Mouse (Mus musculus) kidney, postnatal 0 days (tissue): ENCODE results near the gene Sufu. TPM values are rescaled to one million over a fixed set of nuclear protein-coding genes. Genes with fewer than 3 reads are reported as not detected.

Source experiments
- ATAC-seq: fragments of 200-750 bp; cut with Nextera tagmentation; replicated peaks from 2 replicates; pipeline ENCODE4 v1.8.0; 2017; ENCODE audit warnings: low read depth, moderate number of reproducible peaks, moderate TSS enrichment, moderate library complexity; ENCODE audit not compliant: low FRiP score
- DNase-seq: peaks from one replicate; pipeline ENCODE4 v3.0.0-alpha.2; 2016; ENCODE audit warnings: low spot score
- H3K27ac ChIP-seq: fragments of 300-500 bp; sonication (generic); 2 replicates; pipeline ENCODE4 v1.5.1; 2014; ENCODE audit warnings: mild to moderate bottlenecking
- H3K27me3 ChIP-seq: fragments of 300-500 bp; sonication (generic); 2 replicates; pipeline ENCODE4 v1.6.1; 2014; ENCODE audit warnings: low read length, mixed read lengths; ENCODE audit not compliant: insufficient read depth
- H3K36me3 ChIP-seq: fragments of 300-500 bp; sonication (generic); 2 replicates; pipeline ENCODE4 v1.6.1; 2014; ENCODE audit warnings: low read length, mixed read lengths; ENCODE audit not compliant: insufficient read depth
- H3K4me1 ChIP-seq: fragments of 300-500 bp; sonication (generic); replicated peaks from 2 replicates; pipeline ENCODE4 v1.6.1; 2014; ENCODE audit warnings: antibody characterized with exemption, low read length, mixed read lengths; ENCODE audit not compliant: insufficient read depth
- H3K4me2 ChIP-seq: fragments of 300-500 bp; sonication (generic); 2 replicates; pipeline ENCODE4 v1.6.1; 2014; ENCODE audit warnings: mild to moderate bottlenecking, low read length, moderate library complexity, mixed read lengths
- H3K4me3 ChIP-seq: fragments of 300-500 bp; sonication (generic); replicated peaks from 2 replicates; pipeline ENCODE4 v1.5.1; 2014; ENCODE audit warnings: low read depth, low read length
- H3K9ac ChIP-seq: fragments of 300-500 bp; sonication (generic); 2 replicates; pipeline ENCODE4 v1.6.1; 2014; ENCODE audit warnings: low read depth, low read length
- H3K9me3 ChIP-seq: fragments of 300-500 bp; sonication (generic); replicated peaks from 2 replicates; pipeline ENCODE4 v1.6.1; 2016; ENCODE audit warnings: low read length, inconsistent platforms, mixed read lengths
- CTCF ChIP-seq: IDR thresholded peaks from 2 replicates; pipeline ENCODE4 v1.5.1; 2016; ENCODE audit warnings: antibody characterized with exemption, low read depth, mild to moderate bottlenecking, moderate library complexity
- WGBS: fragments of 180-500 bp; shearing (Covaris S2); extraction: QIAGEN DNeasy Blood & Tissue Kit; methylation state at CpG from one replicate; pipeline ENCODE4 v1.1.7; 2014; 5-methylcytosine and 5-hydroxymethylcytosine counted together
- polyA plus RNA-seq: library from polyadenylated mRNA; unstranded; fragments of >200 nt; fragmentation: Nextera tagmentation; extraction: Ambion mirVana; gene quantifications from 2 replicates; pipeline ENCODE4 v1.2.1, GENCODE M21; 2015

Gene Sufu
- polyA plus RNA-seq, 1 experiment from 2014 or later, result 30.6 TPM

DNA sequence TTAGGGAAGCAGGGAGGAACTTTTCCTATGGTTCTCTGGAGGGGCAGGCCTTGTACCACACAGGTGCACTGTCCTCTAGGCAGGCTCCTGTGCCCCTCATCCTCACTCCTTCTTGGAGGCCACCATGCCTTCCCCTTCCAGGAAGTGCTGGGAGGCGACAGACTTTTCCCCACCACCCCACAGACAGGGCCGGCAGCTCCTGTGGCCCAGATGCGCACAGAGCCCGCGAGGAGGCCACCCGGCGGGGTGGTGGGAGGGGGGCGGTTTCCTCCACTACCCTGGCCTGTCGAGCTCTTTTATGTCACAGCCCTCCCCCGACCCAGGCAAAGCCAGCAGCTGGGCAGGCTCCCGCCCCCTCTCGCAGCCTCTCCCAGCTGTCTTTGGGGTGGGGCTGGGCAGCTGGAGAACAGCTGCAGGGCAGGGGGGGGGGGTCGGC lies 121.7 kb downstream of the Sufu start:
- peaks cover 34% of the 10 kb centered on the region for H3K4me1 ChIP-seq
- peak overlapping the region; percentile 77 for H3K27ac ChIP-seq
- 2% methylated on average over 13 of the region's 13 CpGs for WGBS
- DNase-seq (peak; percentile 83), ATAC-seq (peak; percentile 71)
- H3K27me3 ChIP-seq, result no peaks in the 10 kb centered on the region
- peak overlapping the region; percentile 41 for H3K4me2 ChIP-seq
- H3K9me3 ChIP-seq, result no peaks in the 10 kb centered on the region
- 0 out of 2 replicates have a peak overlapping the region, but pooled peaks have one; percentile 8 for H3K4me3 ChIP-seq
- peak overlapping the region; percentile 41; the same call in 1 of the 2 replicates for H3K9ac ChIP-seq
- H3K36me3 ChIP-seq, result peaks cover 28% of the 10 kb centered on the region
- no peak for TF ChIP-seq CTCF

DNA sequence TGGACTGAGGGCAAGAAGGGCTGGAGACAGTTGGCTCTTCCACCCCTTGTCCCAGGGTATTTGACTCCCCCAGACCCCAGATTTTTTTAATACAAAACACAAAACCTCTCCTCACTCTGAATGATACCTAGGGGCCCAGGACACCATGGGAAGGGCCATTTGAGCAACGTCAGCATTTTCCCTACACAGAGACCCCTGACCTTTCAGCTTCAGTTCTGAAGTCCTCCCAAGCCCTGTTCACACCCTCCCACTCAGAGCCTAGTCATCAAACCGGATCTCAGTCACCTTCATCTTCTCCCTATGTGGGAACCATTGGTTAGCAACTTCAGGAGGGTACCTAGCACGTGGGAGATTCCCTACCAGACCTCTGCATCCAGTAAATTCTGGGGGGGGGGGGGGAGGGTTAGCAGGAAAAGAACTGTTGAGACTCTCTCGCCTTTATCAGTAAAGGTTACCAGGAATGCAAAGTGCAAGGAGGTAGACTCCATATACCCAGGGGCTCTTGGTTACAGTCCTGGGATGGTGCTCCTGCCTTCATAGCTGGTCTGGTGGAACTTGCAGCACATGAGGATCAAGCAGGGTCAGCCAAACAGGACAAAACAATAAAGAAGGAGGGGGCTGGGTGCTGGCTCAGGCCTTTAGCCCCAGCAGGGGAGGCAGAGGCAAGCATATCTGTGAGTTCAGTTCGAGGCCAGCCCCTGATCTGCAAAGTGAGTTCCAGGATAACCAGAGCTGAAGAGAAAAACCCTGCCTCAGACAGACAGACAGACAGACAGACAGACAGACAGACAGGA lies 122.3 kb downstream of the Sufu start:
- Histone ChIP-seq H3K4me3 (0 out of 2 replicates have a peak overlapping the region, but pooled peaks have one; percentile 8), H3K4me1 (peaks cover 41% of the 10 kb centered on the region)
- peak; percentile 21 for ATAC-seq

GRCm38 (mm10) chr19:46521698-46522097 lies 125.0 kb downstream of the Sufu start:
- Histone ChIP-seq H3K27ac (no peak overlapping the region), H3K36me3 (0 out of 2 replicates have a peak, but pooled peaks cover 4% of the 10 kb centered on the region), H3K9me3 (no peaks in the 10 kb centered on the region), H3K4me3 (no peak overlapping the region), H3K4me2 (no peak overlapping the region), H3K9ac (no peak overlapping the region), H3K27me3 (no peaks in the 10 kb centered on the region), H3K4me1 (peaks cover 57% of the 10 kb centered on the region)
- TF ChIP-seq CTCF, result no peak
- DNase-seq, result no peak
- no peak for ATAC-seq

More for the DNA sequence above, 122.3 kb downstream of the Sufu start:
- Histone ChIP-seq H3K27me3 (no peaks in the 10 kb centered on the region), H3K9ac (no peak overlapping the region), H3K9me3 (no peaks in the 10 kb centered on the region), H3K36me3 (peaks cover 23% of the 10 kb centered on the region), H3K4me2 (peak overlapping the region; percentile 41), H3K27ac (peak overlapping the region; percentile 77)
- WGBS, result 10% methylated on average over 5 of the region's 5 CpGs
- no peak for TF ChIP-seq CTCF
- peak; percentile 54 for DNase-seq

- Histone ChIP-seq H3K4me3 (no peak overlapping the region), H3K27me3 (no peaks in the 10 kb centered on the region), H3K9ac (no peak overlapping the region), H3K4me1 (peaks cover 59% of the 10 kb centered on the region), H3K9me3 (no peaks in the 10 kb centered on the region), H3K36me3 (no peaks in the 10 kb centered on the region), H3K27ac (peak overlapping the region; percentile 58), H3K4me2 (no peak overlapping the region)
- 27% methylated on average over 15 of the region's 15 CpGs for WGBS
- ATAC-seq (no peak), DNase-seq (peak; percentile 83)
- no peak for TF ChIP-seq CTCF
These were observed 125.8 kb downstream of the Sufu start for GRCm38 (mm10) chr19:46522433-46523044.

DNA sequence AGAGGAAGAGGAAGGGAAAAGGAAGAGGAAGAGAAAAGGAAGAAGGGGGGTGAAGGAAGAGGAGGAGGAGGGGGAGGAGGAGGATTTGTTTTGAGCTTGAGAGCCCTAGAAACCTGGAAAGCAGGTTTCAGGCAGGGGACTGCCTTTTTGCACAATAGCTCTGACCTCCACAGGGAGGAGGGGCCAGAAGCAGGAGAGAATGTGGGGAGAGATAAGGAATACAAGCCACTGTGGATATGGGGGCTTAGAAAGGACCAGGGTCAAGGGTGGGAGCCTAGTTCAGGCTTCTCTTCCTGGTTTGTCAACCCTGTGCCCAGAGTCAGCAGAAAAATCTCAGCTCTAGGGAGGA lies 126.4 kb downstream of the Sufu start:
- H3K27me3 ChIP-seq, result no peaks in the 10 kb centered on the region
- H3K9me3 ChIP-seq, result no peaks in the 10 kb centered on the region
- H3K36me3 ChIP-seq, result no peaks in the 10 kb centered on the region
- ATAC-seq, result no peak
- DNase-seq, result no peak
- peak overlapping the region; percentile 91 for H3K27ac ChIP-seq
- H3K4me3 ChIP-seq, result no peak overlapping the region
- H3K9ac ChIP-seq, result no peak overlapping the region
- H3K4me2 ChIP-seq, result no peak overlapping the region
- H3K4me1 ChIP-seq, result peaks cover 59% of the 10 kb centered on the region
- TF ChIP-seq CTCF, result no peak

DNA sequence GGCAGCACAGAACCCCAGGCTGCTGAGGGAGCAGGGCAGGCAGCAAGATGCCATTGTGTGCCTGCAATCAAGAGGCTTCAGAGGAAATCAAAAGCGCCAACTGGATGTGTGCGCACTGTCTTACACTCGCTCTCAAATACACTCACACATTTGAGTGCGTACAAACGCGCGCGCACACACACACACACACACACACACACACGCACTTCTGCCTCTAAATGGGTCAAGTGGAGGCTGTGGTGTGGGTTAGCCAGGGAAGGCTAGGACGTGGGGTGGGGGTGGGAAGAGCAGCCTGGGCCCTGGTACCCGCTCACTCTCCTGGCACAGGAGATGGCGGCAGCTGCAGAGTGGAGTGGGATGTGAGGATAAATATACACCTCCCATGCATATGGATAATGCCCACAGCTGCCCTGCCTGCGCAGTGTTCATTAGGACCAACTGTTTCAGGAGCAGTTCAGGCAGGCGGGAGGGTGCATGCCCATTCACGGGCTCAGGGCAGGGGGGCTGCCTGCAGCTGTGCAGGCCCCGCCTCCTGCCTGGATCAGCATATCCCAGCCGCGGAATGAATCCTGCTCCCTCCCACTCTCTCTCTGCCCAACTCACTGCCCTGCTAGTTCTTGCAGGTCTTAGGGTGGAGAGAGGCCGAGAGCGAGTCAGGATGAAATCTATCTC lies 126.9 kb downstream of the Sufu start:
- TF ChIP-seq CTCF, result no peak
- ATAC-seq, result peak; percentile 50
- H3K4me1 ChIP-seq, result peaks cover 59% of the 10 kb centered on the region

More for the DNA sequence above, 126.9 kb downstream of the Sufu start:
- Histone ChIP-seq H3K27me3 (no peaks in the 10 kb centered on the region), H3K36me3 (no peaks in the 10 kb centered on the region), H3K4me2 (peak overlapping the region; percentile 46), H3K27ac (peak overlapping the region; percentile 91), H3K9ac (peak overlapping the region; percentile 41), H3K9me3 (no peaks in the 10 kb centered on the region), H3K4me3 (no peak overlapping the region)
- 15% methylated on average over 20 of the region's 20 CpGs for WGBS
- peak; percentile 89 for DNase-seq
